Mouse (Mus musculus) myocyte (in vitro differentiated cells): ENCODE measurements around the gene Alg12. TPM values are rescaled to one million over a fixed set of nuclear protein-coding genes. Genes with fewer than 3 reads are reported as not detected.

Source experiments
- H3K27me3 ChIP-seq: one replicate; pipeline ENCODE4 v1.6.1; 2011; ENCODE audit not compliant: control insufficient read depth, insufficient read depth, insufficient read length
- H3K36me3 ChIP-seq: one replicate; pipeline ENCODE4 v1.6.1; 2011; ENCODE audit not compliant: control insufficient read depth, insufficient read depth
- H3K4me2 ChIP-seq: one replicate; pipeline ENCODE4 v1.6.1; 2011; ENCODE audit warnings: low read depth, control low read depth
- H3K4me3 ChIP-seq: one replicate; pipeline ENCODE4 v1.5.1; 2011; ENCODE audit warnings: mild to moderate bottlenecking, control low read depth, moderate library complexity
- H3K79me2 ChIP-seq: one replicate; pipeline ENCODE4 v1.6.1; 2011; ENCODE audit not compliant: control insufficient read depth, insufficient read depth
- H3ac ChIP-seq: one replicate; pipeline ENCODE4 v1.6.1; 2011; ENCODE audit not compliant: control insufficient read depth, insufficient read length
- CEBPB ChIP-seq: IDR thresholded peaks from 2 replicates; pipeline ENCODE4 v1.6.1; 2011; ENCODE audit warnings: mild to moderate bottlenecking, moderate library complexity; ENCODE audit not compliant: poor library complexity, insufficient read depth, severe bottlenecking
- E2F4 ChIP-seq: IDR thresholded peaks from one replicate; pipeline ENCODE4 v1.6.1; 2011; ENCODE audit warnings: mild to moderate bottlenecking, control low read depth, moderate library complexity; ENCODE audit not compliant: insufficient read depth
- MAX ChIP-seq: IDR thresholded peaks from one replicate; pipeline ENCODE4 v1.6.1; 2011; ENCODE audit warnings: low read depth, mild to moderate bottlenecking, control low read depth
- MYOD1 ChIP-seq, 3 experiments: IDR thresholded peaks; one replicate each; pipeline ENCODE4 v1.6.1; 2011; ENCODE audit warnings: control low read depth in 2 of 3, low read depth in 2 of 3, mild to moderate bottlenecking in 2 of 3, moderate library complexity in 1 of 3; ENCODE audit not compliant: insufficient read length in 2 of 3, control insufficient read depth in 1 of 3
- MYOG ChIP-seq, 3 experiments: IDR thresholded peaks; one replicate each; pipeline ENCODE4 v1.6.1; 2011; ENCODE audit warnings: control low read depth in 2 of 3, low read depth in 2 of 3, mild to moderate bottlenecking in 2 of 3; ENCODE audit not compliant: insufficient read length in 2 of 3, control insufficient read depth in 1 of 3, insufficient read depth in 1 of 3
- POLR2A ChIP-seq: IDR thresholded peaks from one replicate; pipeline ENCODE4 v1.6.1; 2011; ENCODE audit warnings: low read depth, mild to moderate bottlenecking, control low read depth, moderate library complexity; ENCODE audit not compliant: insufficient read length
- POLR2AphosphoS2 ChIP-seq: IDR thresholded peaks from one replicate; pipeline ENCODE4 v1.6.1; 2011; ENCODE audit warnings: low read depth, control low read depth; ENCODE audit not compliant: insufficient read length
- REST ChIP-seq: IDR thresholded peaks from one replicate; pipeline ENCODE4 v1.6.1; 2011; ENCODE audit warnings: mild to moderate bottlenecking, control low read depth, moderate library complexity; ENCODE audit not compliant: insufficient read depth, insufficient read length
- SRF ChIP-seq: IDR thresholded peaks from one replicate; pipeline ENCODE4 v1.6.1; 2011; ENCODE audit warnings: low read depth; ENCODE audit not compliant: control insufficient read depth, insufficient read length
- TCF12 ChIP-seq: IDR thresholded peaks from one replicate; pipeline ENCODE4 v1.6.1; 2011; ENCODE audit warnings: mild to moderate bottlenecking, control low read depth; ENCODE audit not compliant: poor library complexity, insufficient read depth, severe bottlenecking
- TCF3 ChIP-seq: IDR thresholded peaks from one replicate; pipeline ENCODE4 v1.6.1; 2011; ENCODE audit warnings: low read depth, control low read depth; ENCODE audit not compliant: insufficient read length
- USF1 ChIP-seq: IDR thresholded peaks from one replicate; pipeline ENCODE4 v1.6.1; 2011; ENCODE audit warnings: low read depth, mild to moderate bottlenecking, control low read depth, moderate library complexity
- polyA plus RNA-seq: library from polyadenylated mRNA; unstranded; fragments of >200 nt; fragmentation: generic; extraction: Trizol; gene quantifications from one replicate; pipeline ENCODE4 v1.2.1, GENCODE M21; 2012; ENCODE audit warnings: missing spikeins

Gene Alg12
- polyA plus RNA-seq, 1 experiment, result 15.0 TPM

DNA sequence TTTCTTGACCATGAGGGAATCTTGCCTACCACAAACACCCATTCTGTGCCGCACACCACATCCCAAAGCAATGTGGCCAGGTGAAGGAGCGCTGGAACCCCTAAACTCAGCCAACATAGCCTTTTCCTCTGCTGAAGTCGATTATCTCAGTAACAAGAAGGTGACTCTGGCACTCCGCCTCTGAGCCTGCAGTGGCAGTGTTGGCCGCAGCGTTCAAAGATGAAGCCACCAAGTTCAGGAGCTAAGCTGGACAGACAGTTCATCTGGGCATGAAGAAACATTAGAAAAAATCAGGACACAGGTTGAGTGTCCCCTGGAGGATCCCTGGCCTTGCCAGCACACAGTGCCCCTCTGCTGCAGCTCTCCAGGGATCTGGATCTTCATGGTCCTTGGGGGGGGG lies 8.3 kb upstream of the Alg12 start:
- H3K27me3 ChIP-seq, result no peaks in the 10 kb centered on the region
- H3K4me3 ChIP-seq, result no peak overlapping the region
- no peak overlapping the region for H3ac ChIP-seq
- H3K36me3 ChIP-seq, result peaks cover 13% of the 10 kb centered on the region
- H3K4me2 ChIP-seq, result no peak overlapping the region
- TF ChIP-seq TCF12, result no peak
- no peak for TF ChIP-seq MAX
- H3K79me2 ChIP-seq, result no peaks in the 10 kb centered on the region

DNA sequence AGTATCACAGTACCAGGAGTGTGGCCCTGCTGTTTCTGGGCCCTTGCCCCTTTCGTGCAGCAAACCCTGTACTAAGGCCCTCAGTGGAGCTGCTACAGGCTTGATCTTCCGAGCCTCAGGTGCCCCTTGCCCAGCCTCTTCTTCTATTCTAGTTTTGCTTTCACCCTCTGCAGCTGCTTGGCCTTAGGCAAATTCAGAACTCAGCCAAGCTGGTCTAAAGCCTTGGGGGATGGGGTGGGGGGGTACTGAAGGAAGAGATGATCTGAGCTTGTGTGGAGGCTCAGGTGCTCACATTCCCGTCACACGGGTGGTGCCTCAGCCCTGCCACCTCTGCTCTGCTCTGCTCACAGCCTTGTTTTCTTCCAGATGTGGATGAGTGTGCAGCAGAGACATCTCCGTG lies 4.3 kb upstream of the Alg12 start:
- Histone ChIP-seq H3ac (no peak overlapping the region), H3K4me2 (no peak overlapping the region), H3K36me3 (peaks cover 13% of the 10 kb centered on the region), H3K79me2 (peaks cover 13% of the 10 kb centered on the region), H3K27me3 (no peaks in the 10 kb centered on the region), H3K4me3 (no peak overlapping the region)
- no peak for TF ChIP-seq MYOG (IDR thresholded peaks at IDR 0.05; ENCODE audit: control insufficient read depth in 1 of 3, insufficient read depth in 1 of 3, insufficient read length in 2 of 3, low read depth in 2 of 3)
- TF ChIP-seq MAX, result no peak
- TF ChIP-seq TCF3, result no peak
- no peak for TF ChIP-seq MYOD1 (IDR thresholded peaks at IDR 0.05; ENCODE audit: control insufficient read depth in 1 of 3, insufficient read length in 2 of 3, low read depth in 2 of 3)
- no peak for TF ChIP-seq POLR2AphosphoS2
- no peak for TF ChIP-seq POLR2A
- no peak for TF ChIP-seq E2F4
- no peak for TF ChIP-seq SRF
- TF ChIP-seq TCF12, result no peak
- no peak for TF ChIP-seq REST
- TF ChIP-seq USF1, result no peak
- no peak for TF ChIP-seq CEBPB

DNA sequence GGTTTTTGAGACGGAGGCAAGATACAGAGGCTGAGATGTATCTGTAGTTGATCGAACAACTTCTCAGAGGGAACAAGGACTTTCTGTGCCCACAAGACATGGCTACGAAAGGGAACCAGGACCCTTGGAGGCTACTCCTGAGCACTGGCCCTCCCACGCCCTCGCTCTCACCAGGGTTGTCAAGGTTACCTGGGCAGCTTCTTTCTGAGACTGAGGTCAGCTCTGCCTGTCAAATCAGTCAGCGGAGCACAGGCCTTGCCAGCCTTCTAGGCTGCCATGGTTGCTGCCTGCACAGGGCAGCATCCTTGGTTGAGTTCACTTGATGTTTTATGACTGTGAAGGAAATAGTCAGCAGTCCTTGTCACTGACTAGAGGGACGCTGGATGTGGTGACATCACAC lies 3.4 kb upstream of the Alg12 start:
- Histone ChIP-seq H3K4me2 (no peak overlapping the region), H3ac (no peak overlapping the region), H3K79me2 (peaks cover 20% of the 10 kb centered on the region), H3K27me3 (no peaks in the 10 kb centered on the region), H3K4me3 (no peak overlapping the region), H3K36me3 (peaks cover 13% of the 10 kb centered on the region)
- TF ChIP-seq POLR2A (no peak), TCF12 (no peak), CEBPB (no peak)

DNA sequence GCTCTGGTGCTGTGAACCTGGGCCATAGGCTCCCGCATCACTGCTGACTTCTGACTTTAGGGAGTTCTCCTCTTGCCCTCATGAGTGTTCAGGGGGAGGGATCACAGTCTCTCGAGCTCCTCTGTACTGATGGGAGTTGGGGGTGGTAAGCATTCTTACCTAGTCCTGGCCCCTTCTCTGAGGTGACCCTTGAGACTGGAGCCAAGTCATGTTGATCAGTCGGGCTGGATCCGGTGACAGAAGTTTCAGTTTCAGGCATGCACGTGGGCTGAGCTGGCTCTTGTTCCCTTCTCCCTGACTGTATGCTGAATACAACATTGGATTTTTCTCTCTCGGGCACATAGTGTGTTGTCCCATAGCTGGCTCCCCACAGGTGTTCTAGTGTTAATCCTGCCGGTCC lies 2.3 kb upstream of the Alg12 start:
- Histone ChIP-seq H3ac (no peak overlapping the region), H3K4me2 (no peak overlapping the region), H3K79me2 (peaks cover 20% of the 10 kb centered on the region), H3K36me3 (peaks cover 13% of the 10 kb centered on the region), H3K4me3 (peak overlapping the region; percentile 61), H3K27me3 (no peaks in the 10 kb centered on the region)
- no peak for TF ChIP-seq SRF
- TF ChIP-seq MYOD1 (IDR thresholded peaks at IDR 0.05; ENCODE audit: control insufficient read depth in 1 of 3, insufficient read length in 2 of 3, low read depth in 2 of 3), result no peak
- no peak for TF ChIP-seq REST
- TF ChIP-seq POLR2AphosphoS2, result no peak
- TF ChIP-seq CEBPB, result no peak
- TF ChIP-seq POLR2A, result no peak
- TF ChIP-seq E2F4, result no peak
- TF ChIP-seq TCF12, result no peak
- TF ChIP-seq MYOG (IDR thresholded peaks at IDR 0.05; ENCODE audit: control insufficient read depth in 1 of 3, insufficient read depth in 1 of 3, insufficient read length in 2 of 3, low read depth in 2 of 3), result no peak
- no peak for TF ChIP-seq MAX
- TF ChIP-seq TCF3, result no peak
- TF ChIP-seq USF1, result no peak

DNA sequence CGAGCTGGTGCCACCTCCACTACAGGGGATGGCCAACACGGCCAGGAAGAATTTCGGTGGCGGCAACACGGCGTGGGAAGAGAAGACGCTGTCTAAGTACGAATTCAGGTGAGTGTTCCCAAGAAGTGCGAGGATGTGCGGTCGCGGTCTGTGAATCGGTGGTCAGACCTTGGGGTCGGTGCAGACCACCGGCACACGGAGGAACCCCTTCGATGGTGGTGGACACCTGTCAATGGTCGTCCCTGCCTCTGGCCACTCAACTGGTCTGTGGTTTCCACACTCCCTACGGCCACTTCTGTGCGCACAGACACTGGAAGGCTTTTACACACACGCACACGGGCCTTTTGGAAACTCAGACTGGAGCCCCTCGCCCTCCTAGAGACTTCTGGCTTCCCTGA lies 787 bp upstream of the Alg12 start:
- Histone ChIP-seq H3K36me3 (peaks cover 16% of the 10 kb centered on the region), H3K27me3 (no peaks in the 10 kb centered on the region), H3K4me3 (peak overlapping the region; percentile 61), H3ac (peak overlapping the region; percentile 59), H3K4me2 (peak overlapping the region; percentile 96), H3K79me2 (peaks cover 20% of the 10 kb centered on the region)
- TF ChIP-seq MYOD1 (IDR thresholded peaks at IDR 0.05; ENCODE audit: control insufficient read depth in 1 of 3, insufficient read length in 2 of 3, low read depth in 2 of 3) (peak in 2 of 3 experiments; percentile 29 to 50), POLR2AphosphoS2 (no peak)

DNA sequence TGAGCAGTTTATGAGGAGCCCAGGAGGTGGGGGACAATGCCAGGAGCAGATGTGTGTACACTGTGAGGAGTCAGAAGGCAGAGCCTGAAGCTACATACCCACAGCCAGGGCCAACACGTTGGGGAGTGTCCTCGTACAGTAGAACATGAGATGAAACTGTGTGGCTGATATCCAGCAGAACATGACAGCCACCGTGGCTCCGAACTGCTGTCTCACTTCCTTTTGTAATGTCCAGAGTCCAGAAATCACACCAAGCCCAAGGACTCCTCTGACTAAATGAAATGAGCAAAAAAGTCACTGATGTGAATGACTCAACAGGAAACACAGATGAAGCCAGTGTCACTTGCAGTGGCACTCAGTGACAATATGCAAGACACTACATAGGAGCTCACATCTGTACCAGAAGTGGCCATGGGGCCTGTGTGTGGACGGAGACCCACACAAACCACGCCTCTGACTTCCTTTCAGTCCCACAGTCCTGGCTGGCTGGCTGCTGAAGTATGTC lies 3.9 kb downstream of the Alg12 start:
- Histone ChIP-seq H3K4me3 (no peak overlapping the region), H3ac (no peak overlapping the region), H3K27me3 (no peaks in the 10 kb centered on the region), H3K36me3 (peaks cover 25% of the 10 kb centered on the region), H3K79me2 (peaks cover 17% of the 10 kb centered on the region), H3K4me2 (no peak overlapping the region)
- TF ChIP-seq E2F4, result no peak
- no peak for TF ChIP-seq USF1
- no peak for TF ChIP-seq POLR2AphosphoS2
- TF ChIP-seq SRF, result no peak
- no peak for TF ChIP-seq TCF3
- no peak for TF ChIP-seq TCF12
- TF ChIP-seq CEBPB, result no peak
- no peak for TF ChIP-seq POLR2A
- TF ChIP-seq REST, result no peak
- no peak for TF ChIP-seq MYOG (IDR thresholded peaks at IDR 0.05; ENCODE audit: control insufficient read depth in 1 of 3, insufficient read depth in 1 of 3, insufficient read length in 2 of 3, low read depth in 2 of 3)
- no peak for TF ChIP-seq MYOD1 (IDR thresholded peaks at IDR 0.05; ENCODE audit: control insufficient read depth in 1 of 3, insufficient read length in 2 of 3, low read depth in 2 of 3)
- no peak for TF ChIP-seq MAX
